Mouse (Mus musculus): ENCODE measurements around the gene Ppm1n.
"Not testable (repeated sequence)": the region's sequence is repeated elsewhere in the genome, so short reads cannot be mapped to it uniquely, and the experiment has no call there.

The Ppm1n gene

DNA sequence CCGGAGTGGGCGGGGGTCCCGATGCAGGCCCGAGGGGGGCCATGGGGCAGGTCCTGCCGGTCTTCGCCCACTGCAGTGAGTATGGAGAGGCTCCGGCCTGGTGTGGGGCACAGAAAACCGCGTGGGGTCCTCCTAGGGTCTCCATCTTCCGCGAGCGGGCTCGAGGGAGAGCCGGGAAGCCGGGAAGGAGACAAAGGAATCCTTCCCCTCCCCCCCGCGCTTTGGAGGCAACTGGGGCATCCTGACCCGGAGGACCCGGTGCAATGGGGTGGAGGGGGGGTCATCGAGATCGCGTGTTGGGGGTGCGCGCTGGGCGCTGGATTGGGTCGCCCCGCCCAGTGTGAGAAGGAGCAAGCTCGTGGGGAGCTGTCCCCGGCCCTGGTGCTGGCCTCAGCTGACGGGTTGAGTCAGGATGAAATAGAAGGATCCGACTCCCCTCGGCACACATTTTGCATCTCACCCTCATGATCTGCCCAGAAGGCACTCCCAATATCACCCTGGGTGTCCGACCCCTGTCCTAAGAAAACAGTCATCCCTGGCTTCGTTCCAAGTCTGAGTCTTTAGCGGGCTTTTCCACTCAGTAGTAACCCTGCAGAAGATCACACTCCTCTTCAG, 3.0 kb upstream of the Ppm1n start:
- DNase-seq (ENCODE audit: low read depth, low spot score) = no peak

DNA sequence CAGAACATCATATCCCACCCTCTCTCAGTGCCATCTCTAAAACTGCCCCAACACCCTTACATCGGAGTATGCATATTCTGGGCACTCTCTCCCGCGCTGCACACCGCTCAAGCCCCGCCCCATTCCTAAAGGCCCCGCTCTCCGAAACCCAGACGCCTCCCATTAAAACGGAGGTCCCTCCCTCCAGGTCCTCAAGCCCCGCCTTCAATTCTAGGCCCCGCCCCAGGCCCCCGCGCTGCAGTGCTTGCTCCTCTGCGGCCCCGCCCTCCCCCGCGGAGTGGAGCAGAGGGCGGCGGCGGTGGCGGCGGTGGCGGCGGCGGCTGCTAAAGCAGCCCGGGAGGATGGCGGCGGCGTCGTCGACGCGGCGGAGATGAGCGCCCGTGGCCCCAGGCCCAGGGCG, 2.5 kb upstream of the Ppm1n start, which contains the start of gene Rtn2:
Gene Rtn2, plus strand, starts transcription at position 240 of the 400 bp plus-strand sequence.
- peak; percentile 83 for DNase-seq (ENCODE audit: low read depth, low spot score)

DNA sequence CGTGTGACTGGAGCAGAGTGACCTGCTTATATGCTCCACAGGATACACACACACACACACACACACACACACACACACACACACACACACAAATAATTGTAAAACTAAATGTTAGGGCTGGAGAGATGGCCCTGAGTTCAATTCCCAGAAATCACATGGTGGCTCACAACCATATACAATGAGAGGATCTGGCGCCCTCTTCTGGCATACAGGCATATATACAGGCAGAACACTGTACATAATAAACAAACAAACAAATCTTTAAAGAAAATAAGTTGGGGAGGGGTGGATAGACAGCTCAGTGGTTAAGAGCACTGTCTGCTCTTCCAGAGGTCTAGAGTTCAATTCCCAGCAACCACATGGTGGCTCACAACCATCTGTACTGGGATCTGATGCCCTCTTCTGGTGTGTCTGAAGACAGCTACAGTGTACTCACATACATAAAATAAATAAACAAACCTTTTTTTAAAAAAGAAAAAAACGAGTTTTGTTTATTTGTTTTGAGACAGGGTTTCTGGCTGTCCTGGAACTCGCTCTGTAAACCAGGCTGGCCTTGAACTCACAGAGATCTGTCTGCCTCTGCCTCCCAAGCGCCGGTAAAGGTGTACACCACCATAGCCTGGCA, 1.9 kb upstream of the Ppm1n start:
- not testable (repeated sequence) for DNase-seq (ENCODE audit: low read depth, low spot score)

DNA sequence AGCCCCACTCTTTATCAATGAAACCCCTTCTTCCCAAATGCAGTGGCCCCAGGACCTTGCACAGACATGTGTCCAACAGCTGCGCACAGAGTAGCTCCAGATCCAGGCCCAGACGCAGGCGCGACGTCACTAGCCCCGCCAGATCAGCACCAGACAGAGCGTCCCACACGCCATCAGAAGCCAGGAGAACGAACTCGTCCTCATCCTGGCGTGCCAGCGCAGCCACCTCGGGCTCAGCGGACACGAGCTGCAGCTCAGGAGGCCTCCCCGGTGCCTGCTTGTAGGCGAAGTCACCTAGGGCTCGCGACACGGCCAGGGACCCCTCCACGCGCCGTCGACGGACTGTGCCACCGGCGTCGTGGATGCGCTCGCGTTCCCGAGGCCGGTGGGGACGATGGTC, 812 bp downstream of the Ppm1n start:
- no peak for DNase-seq (ENCODE audit: low read depth, low spot score)

DNA sequence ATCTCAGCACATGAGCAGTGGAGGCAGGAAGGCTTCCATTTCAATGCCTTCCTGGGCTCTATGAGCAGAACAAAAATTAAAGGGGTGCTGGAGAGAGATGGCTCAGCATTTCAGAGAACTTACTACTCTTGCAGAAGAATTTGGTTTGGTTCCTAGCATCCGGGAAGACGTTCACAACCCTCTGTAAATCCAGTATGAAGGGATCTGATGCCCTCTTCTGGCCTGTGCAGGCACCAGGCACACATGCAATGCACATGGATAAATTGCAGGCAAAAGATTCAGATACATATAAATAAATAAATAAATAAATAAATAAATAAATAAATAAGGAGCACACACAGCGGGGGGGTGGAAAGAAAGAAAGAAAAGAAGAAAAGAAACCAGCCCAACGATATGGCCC, 3.6 kb downstream of the Ppm1n start:
- DNase-seq (ENCODE audit: low read depth, low spot score) = no peak

DNA sequence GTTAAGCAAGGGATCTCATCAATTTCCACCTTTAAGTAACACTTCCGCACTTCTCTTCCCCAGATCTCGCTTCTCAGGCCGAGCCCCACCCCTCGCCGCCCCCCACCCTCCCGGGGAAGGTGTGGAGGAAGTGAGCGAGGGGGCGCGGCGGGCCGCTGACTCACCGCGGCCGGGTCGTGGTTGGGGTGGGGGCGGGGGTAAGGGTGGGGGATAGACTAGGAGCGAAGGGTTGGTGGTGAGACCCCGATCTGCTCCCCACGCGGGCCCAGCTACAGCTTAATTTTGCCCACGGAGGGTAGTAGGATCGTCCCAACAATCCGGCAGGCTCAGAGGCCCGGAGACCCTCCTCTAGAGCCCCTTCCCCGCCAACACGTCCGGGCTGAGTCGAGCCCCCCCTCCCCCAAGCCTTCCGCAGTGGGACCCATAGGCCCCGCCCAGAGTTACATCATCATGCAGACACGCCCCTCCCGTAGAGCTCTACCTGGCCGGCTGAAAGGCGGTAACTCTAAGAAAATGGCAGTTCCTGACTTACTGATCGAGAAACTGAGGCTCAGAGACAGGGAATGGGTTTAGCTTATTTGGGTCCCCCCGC, 7.6 kb downstream of the Ppm1n start:
- DNase-seq (ENCODE audit: low read depth, low spot score) = no peak

DNA sequence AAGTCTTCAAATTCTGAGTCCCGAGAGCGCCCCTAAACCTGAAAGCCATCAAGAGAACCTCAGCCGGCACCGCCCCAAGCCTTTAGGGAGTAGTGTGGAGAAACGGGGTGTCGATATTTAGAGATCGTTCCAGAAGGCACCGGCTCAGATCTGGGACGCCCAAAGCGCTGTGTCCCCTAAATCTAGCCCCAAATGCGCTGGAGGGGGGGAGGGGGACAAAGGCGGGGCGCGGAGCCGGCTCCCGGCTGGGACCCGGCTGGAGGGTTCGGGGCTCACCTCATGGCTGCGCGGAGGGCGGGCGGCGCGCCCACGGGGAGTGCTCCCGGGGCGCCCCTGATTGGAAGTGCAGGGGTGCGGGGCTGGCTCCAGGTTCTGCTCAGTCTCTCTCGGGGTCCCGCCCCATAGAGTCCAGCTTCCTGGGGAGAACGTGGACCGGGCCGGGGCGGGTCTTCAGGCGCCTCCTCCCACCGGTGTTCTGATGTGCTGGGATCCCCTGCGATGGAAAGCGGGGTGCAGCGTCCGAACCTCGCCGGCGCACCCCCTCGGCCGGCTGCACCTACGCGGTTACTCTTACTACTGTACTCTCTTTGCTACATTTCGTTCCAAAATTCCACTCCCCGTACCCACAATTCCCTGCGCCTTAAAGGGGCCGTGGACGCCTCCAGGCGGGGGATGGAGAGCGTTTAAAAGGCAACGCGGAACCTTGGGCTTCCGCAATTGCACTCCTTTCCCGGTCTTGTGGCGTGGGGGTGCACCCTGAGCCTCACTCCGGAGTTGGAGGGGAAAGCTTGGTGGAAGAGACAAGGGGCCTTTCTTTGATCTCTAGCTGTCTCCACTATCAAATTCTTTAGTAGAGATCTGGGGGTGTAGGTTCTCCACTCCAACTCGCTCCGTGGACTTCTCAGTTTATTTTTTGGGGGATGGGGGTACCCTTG, 8.4 kb downstream of the Ppm1n start, which contains the start of gene Vasp:
Gene Vasp, minus strand, starts transcription at position 580 of the 935 bp plus-strand sequence.
- peak; percentile 69 for DNase-seq (ENCODE audit: low read depth, low spot score)

DNA sequence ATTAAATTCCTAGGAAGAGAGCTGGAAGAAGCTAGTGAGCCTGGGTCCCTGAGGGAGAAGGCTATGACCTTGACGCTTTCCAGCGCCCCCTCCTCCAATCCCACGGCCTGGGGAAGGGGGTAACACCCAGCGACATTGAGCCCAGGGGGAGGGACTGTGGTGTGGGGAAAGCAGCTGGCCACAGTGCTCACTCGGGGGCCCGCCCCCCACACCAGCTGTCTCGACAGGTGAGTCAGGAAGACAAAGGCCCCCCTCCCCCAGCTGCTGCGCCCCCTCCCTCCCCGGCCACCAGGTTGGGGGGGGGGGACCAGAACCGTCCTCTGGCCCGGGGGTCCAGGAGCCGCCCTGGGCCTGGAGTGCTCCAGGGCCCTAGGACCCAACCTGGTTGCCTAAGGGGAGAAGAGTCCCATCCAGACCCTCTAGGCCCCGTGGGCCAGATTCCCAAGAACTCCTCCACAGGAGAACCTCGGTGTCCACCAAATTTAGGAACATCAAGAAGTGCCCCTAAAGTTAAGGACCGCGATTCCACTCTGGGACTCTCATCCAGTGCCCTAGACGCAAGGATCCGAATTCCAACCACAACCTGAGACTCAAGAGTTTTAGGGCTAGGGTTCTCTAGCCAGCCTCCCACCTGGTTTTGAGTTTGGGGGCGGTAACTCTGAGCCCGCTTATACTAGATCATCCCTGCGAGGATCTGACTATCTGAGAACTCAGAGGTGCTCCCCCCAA, 9.2 kb downstream of the Ppm1n start:
- DNase-seq (ENCODE audit: low read depth, low spot score) = no peak

DNA sequence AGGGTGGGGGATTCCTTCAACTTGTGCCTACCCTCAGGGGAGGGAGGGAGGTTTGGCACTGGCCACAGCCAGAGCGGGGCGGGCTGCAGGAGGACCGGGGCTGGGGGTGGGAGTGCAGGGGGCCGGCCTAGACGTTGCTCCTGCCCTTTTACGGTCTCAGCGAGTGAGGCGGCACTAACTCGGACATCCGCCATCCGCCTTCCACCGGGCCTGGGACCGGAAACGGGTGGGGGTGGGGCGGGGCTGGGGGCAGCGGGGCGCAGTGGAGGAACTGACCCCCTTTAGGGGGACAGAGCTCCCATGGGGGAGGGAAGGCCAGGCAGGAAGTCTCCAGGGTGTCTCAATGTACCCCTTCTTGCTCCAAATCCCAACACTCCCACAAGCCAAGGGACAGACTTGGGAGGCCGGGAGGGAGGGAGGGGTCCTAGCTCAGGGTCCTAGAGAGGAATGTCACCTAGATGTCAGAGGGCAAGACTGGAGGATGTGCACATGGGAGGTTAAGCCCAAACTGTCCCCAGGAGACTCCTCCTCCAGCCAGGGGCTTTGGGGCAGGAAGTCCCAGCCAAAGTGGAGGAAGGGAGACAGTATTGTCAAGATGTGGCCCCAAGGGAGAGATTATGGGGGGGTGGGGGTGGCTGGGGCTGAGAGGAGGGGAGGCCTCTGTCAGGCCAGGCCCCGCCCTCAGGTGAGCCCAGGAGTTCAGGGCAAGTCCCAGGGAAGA, 10.0 kb downstream of the Ppm1n start:
- DNase-seq (ENCODE audit: low read depth, low spot score) = no peak

DNA sequence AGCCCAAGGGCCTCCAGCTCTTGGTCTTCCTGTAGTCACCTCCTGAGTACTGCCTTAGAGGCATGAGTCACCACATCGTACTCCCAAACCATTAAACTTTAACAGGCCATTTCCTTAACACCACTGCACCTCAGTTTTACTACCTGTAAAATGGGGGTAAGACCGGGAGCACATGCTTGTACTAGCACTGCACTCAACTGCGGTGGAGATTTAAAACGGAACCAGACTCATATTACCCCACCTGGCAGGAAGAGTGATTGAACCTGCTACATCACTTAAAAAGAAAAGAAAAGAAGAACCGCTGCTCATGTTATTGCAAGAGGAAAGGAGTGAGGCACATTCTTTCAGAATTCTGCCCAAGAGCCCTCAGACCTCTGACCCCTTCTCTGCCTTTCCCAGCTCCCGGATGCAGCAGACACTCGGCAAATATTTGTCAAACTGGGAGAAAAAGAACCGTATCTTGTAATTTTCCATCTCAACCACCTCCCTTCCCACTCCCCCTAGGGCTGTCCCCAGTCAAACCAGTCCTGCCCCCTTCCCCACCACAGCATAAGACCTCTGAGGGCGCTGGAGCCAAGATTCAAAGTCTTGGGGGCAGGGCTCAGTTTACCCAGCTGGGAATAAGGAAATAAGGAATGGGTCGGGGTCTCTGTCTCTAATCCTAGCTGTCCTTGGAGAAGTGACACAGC, 10.7 kb downstream of the Ppm1n start:
- no peak for DNase-seq (ENCODE audit: low read depth, low spot score)

DNA sequence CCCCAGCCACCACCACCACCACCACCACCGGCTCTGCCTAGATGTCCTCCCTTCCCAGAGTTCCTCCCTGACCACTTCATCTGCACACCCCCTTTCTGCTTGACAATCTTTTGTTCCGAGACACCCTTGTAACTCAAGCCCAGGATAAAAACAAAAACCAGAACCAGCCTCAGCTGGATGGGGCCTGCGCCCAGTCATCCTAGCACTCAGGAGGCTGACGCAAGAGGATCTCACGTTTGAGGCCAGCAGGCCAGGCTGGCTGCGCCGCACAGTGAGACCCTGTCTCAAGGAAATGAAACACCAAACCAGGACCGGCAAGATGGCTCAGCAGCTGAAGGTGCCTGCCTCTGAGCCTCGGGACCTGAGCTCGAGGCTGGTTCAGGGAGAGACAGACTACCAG, 12.8 kb downstream of the Ppm1n start:
- DNase-seq (ENCODE audit: low read depth, low spot score) = no peak

DNA sequence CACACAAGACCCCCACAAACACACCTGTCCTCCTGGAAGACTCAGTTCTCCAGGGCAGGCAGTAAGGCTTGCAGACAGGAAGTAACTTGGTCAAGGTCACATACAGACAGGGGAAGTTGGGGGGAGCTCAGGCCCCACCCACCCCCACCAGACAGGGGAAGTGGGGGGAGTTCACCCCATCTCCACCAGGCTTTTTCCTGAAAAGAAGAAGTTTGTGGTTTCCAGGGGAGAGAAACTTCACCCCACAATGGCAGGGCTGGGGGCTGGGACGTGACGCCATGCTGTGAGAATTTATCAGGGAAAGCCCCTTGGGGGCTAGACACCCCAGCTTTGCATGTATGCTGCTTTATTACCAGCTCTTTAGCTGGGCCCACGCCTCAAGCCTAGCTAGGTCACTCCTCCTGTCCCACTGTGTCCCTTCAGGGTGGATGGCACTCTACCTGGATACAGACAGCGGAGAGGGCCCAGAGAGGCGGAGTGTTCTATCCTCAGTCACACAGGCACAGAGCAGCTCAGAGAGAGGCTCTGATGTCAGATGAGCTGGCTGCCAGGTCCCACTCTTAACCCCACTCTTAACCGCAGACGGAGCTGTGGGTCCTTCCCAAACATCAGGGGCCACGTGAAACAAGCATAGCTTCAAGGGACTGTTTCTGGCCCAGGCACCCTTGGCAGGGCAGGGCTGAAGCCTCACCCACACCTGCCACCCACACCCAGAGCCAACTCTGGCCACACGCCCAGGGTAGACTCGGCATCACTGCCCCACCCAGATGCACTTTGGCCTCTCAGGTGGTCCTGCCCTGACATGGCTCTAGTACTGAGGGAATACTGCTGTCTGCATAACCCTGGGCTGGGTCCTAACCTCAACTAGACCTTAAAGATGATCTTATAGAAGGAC, 13.7 kb downstream of the Ppm1n start:
- DNase-seq (ENCODE audit: low read depth, low spot score) = no peak

DNA sequence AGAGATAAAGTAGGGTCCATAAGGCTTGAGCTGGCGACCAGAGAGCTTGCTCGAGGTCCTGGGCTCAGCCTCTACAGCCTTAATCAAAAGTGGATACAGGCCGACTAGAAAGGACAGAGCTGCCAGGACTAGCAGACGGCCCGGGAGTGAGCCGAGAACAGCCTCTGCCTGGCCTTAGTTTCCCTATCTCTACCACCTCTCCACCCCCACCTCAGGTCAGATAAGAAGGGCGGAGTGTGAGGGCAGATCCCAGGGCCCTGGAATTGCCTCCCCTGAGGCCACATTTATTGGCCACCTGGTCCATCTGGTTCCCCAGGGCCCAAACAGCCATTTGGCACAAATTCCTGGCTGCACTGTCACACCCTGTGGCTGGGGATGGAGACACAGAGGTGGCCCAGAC, 14.7 kb downstream of the Ppm1n start:
- DNase-seq (ENCODE audit: low read depth, low spot score) = no peak

DNA sequence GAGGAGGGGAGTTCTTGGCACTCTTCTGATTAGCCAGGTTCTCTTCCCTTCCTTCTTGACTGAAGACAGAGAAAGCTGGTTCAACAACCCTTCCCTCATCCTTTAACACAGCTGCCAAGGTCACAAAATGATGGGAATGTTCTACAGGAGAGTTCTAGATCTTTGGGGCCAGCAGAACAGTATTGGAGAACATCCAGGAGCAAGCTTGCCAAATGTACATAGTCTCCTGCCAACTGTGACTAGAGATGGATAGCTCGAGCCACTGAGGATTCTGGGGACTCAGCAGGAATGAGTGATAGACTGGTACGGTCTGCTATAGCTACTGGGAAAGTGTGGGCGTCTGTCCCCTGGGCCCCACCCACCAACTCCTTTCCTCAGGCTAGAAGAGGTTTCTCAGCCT, 21.5 kb downstream of the Ppm1n start:
- DNase-seq (ENCODE audit: low read depth, low spot score) = no peak

DNA sequence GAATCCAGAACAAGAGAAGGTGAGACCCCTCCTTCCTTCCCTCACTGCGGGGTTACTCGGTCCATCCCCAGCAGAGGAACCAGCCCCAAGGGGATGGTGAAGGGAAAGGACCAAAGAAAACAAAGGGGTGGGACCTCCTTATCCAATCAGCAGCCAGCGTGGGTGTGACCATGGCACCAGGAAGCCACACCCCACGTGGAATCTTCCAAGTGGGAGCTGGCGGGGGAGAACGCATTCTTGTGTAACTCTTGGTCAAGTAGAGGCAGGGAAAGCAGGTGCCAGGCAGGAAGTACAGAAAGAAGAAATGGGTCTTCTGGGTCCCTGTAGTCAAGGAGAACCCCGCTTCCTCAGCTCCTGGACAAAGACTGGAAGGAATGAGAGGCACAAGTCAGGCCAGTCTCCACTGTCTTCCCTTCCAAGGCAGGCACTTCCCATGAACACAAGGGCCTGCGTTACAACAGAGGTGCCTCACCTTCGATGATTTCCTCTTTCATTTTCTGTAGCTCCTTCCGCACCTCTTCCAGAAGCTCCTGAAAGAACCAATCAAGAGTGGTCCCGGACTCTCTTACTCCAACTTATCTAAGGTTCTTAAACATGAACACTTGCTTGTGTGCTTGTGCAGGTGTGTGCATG, 22.4 kb downstream of the Ppm1n start:
- DNase-seq (ENCODE audit: low read depth, low spot score) = peak; percentile 90

DNA sequence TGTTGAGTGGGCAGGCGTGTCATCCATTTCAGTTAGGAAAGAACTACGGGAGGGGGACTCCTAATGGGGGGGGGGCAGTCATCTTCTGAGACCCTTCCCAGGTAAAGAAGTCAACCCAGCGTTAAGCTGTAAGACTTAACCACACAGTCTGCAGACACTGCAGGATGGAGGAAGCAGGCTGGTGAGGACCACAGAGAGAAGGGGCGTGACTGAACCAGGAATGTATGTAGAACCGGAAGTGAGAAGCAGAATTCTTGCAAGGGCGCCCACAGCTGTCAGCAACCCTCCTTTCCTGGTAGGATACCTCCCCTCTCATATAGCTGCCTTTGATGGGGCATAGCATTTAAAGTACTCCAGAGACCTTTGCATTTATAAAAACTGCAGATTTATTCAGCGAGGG, 23.3 kb downstream of the Ppm1n start:
- DNase-seq (ENCODE audit: low read depth, low spot score) = no peak

DNA sequence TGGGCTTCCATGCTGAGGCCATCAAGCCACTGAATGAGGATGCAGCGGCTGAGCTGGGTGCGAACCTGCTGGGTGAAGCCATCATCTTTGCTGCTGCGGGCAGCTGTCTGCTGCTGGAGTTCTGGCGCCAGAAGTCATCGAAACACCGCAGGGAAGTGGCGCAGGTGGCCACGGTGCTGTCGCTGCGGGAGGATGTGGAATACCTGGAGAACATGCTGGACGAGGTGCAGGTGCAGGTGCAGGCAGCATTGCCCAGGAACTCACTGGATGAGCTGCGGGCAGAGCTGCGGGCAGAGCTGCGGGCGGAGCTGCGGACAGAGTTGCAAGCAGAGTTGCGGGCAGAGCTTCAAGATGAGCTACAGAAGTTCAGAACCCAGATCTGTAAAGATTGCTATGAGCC, 24.5 kb downstream of the Ppm1n start:
- no peak for DNase-seq (ENCODE audit: low read depth, low spot score)

DNA sequence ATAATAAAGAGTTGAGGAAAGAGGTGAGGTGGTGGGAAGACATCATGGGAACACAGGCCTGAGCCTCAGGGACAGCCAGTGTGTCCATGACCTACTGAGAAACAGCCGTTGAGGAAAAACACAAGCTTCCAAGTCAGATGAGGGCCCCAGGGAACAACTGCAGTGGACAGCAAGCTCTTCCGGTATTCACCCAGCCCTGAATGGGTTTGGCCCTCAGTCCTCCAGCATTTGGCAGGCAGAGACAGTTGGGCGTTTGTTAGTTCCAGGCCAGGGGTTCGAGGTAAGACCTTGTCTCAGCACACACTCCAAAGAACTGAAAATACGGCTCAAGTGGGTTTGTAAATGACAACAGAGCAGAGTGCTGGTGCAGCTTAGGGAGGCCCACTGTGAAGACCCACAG, 26.4 kb downstream of the Ppm1n start:
- DNase-seq (ENCODE audit: low read depth, low spot score) = no peak

DNA sequence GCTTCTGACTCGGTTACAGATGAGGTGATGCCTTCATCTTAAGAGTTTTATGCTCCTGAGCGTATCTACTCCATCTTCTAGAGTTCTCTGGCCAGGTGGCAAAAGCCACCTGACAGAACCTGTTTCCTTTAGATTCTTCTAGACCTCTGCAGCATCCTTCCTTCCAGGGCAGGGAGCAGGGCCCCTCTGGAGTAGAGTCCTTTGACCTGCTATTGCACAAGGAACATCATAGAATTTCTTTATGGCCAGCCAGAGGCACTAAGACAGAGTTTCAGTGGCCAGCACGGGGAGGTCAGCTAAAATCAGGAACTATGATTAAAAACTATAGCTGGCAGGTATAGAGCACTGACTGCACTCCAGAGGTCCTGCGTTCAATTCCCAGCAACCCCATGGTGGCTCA, 27.8 kb downstream of the Ppm1n start:
- DNase-seq (ENCODE audit: low read depth, low spot score) = no peak
